Mouse (Mus musculus) heart, adult 2 months (tissue): Measurements from ENCODE around the gene Rab3d. TPM values are rescaled to one million over a fixed set of nuclear protein-coding genes. Genes with fewer than 3 reads are reported as not detected.
"Not testable (repeated sequence)": the region's sequence is repeated elsewhere in the genome, so short reads cannot be mapped to it uniquely, and the experiment has no call there.

Experiments
- DNase-seq, 2 experiments: peaks; one replicate each; pipeline ENCODE4 v3.0.0; 2021
- H3K27ac ChIP-seq: fragments of 200-600 bp; 2 replicates; pipeline ENCODE4 v1.8.1; 2022
- H3K27me3 ChIP-seq: fragments of 200-500 bp; 2 replicates; pipeline ENCODE4 v1.6.1; 2012; ENCODE audit warnings: mild to moderate bottlenecking, low read length, inconsistent platforms, mixed read lengths; ENCODE audit not compliant: control insufficient read depth, insufficient read depth
- H3K36me3 ChIP-seq: fragments of 200-500 bp; 2 replicates; pipeline ENCODE4 v1.6.1; 2012; ENCODE audit warnings: low read length, inconsistent platforms; ENCODE audit not compliant: control insufficient read depth, insufficient read depth
- H3K4me1 ChIP-seq: fragments of 200-500 bp; 2 replicates; pipeline ENCODE4 v1.6.1; 2011; ENCODE audit warnings: low read length; ENCODE audit not compliant: control insufficient read depth, insufficient read depth
- H3K4me3 ChIP-seq: fragments of 200-600 bp; 2 replicates; pipeline ENCODE4 v1.8.1; 2022
- H3K79me2 ChIP-seq: fragments of 200-500 bp; replicated peaks from 2 replicates; pipeline ENCODE4 v1.6.1; 2012; ENCODE audit warnings: mild to moderate bottlenecking, inconsistent platforms, low read length, moderate library complexity, mixed read lengths; ENCODE audit not compliant: control insufficient read depth, insufficient read depth
- H3K9ac ChIP-seq: fragments of 200-500 bp; 2 replicates; pipeline ENCODE4 v1.6.1; 2012; ENCODE audit warnings: low read depth, mild to moderate bottlenecking, control low read depth, inconsistent platforms, low read length, mixed read lengths
- CTCF ChIP-seq: fragments of 200-600 bp; IDR thresholded peaks from 2 replicates; pipeline ENCODE4 v1.8.1; 2022; ENCODE audit warnings: antibody characterized with exemption, mild to moderate bottlenecking, moderate library complexity
- EP300 ChIP-seq: fragments of 200-500 bp; IDR thresholded peaks from 2 replicates; pipeline ENCODE4 v1.6.1; 2011; ENCODE audit warnings: low read depth, low read length, control low read depth; ENCODE audit not compliant: insufficient read depth
- POLR2A ChIP-seq: fragments of 200-500 bp; IDR thresholded peaks from 2 replicates; pipeline ENCODE4 v1.6.1; 2011; ENCODE audit warnings: mild to moderate bottlenecking, low read depth, low read length, control low read depth; ENCODE audit not compliant: insufficient read depth
- WGBS: fragments of 180-500 bp; shearing (Covaris S2); methylation state at CpG from one replicate; pipeline ENCODE4 v1.1.7; 2018; 5-methylcytosine and 5-hydroxymethylcytosine counted together
- intact Hi-C: fragments of 180-260 bp; cut with DNase I; formaldehyde crosslinking; loops from one replicate; pipeline ENCODE4 v1.15.1; 2025
- polyA plus RNA-seq: library from polyadenylated mRNA; depleted of rRNA; stranded (reverse); fragments of >200 nt; gene quantifications from 2 replicates; pipeline ENCODE4 v1.2.3, GENCODE M21; 2012; rRNA removed
- total RNA-seq, 2 experiments: library from RNA; stranded (reverse); gene quantifications; 2 replicates each; pipeline ENCODE4 v1.2.3; 2021

Rab3d gene
- total and polyA plus RNA-seq, 3 experiments, result 12.4 to 22.8 (median 13.5) TPM

DNA sequence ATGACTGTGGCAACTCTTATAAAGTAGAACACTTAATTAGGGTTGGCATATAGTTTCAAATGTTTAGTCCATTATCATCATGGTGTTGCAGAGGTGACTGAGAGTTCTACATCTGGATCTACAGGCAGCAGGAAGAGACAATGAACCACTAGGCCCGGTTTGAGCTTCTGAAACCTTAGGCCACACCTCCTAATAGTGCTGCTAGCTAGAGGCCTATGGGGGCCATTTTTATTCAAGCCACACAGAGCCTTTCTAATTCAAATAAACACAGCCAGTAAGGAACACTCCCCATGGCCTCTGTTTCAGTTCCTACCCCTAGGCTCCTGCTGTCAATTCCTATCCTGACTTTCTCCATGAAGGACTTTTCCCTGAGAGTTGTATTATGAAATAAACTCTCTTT, 55.8 kb downstream of the Rab3d start:
- WGBS, result 84% methylated on average over 1 of the region's 1 CpGs
- Histone ChIP-seq H3K79me2 (no peaks in the 10 kb centered on the region), H3K4me3 (no peak overlapping the region), H3K27me3 (no peaks in the 10 kb centered on the region), H3K36me3 (no peaks in the 10 kb centered on the region), H3K4me1 (peaks cover 9% of the 10 kb centered on the region), H3K27ac (no peak overlapping the region), H3K9ac (no peak overlapping the region)
- TF ChIP-seq EP300, result no peak
- TF ChIP-seq CTCF, result no peak
- TF ChIP-seq POLR2A, result no peak
- DNase-seq, result no peak
- intact Hi-C loops, result no loop called here

DNA sequence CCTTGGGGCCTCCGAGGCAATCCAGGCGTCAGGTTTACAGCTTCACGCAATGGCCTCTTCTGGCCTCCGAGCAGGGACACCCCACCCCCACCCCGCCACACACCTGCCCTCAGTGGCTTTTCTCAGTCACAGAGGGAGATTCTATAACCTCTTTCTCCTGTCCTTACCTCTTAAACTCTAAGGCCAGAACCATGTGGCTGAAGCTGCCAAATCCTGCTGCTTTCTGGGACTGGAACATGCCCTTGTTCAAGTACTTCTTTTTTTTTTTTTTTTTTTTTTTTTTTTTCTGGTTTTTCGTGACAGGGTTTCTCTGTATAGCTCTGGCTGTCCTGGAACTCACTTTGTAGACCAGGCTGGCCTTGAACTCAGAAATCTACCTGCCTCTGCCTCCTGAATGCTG, 57.6 kb downstream of the Rab3d start:
- intact Hi-C loops, H3K27me3 ChIP-seq, H3K9ac ChIP-seq, H3K4me3 ChIP-seq, H3K27ac ChIP-seq, H3K4me1 ChIP-seq, DNase-seq, H3K79me2 ChIP-seq, H3K36me3 ChIP-seq: not testable (repeated sequence)
- 85% methylated on average over 6 of the region's 6 CpGs for WGBS

DNA sequence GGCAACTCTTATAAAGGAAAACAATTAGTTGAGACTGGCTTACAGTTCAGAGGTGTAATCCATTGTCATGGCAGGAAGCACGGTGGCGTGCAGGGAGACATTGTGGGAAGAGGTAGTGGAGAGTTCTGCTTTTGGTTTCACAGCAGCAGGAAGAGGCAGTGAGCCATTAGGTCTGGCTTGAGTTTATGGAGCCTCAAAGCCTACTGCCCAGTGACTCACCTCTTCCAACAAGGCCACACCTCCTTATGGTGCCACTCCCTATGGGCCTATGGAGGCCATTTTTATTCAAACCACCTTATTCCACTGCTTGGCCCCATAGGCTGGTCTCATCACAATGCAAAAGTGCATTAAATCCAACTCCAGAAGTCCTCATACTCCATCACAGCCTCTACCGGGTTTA, 58.4 kb downstream of the Rab3d start:
- no peaks in the 10 kb centered on the region for H3K36me3 ChIP-seq
- H3K27me3 ChIP-seq, result no peaks in the 10 kb centered on the region
- no peak for DNase-seq
- TF ChIP-seq POLR2A (no peak), EP300 (no peak), CTCF (no peak)
- WGBS, result 69% methylated on average over 3 of the region's 3 CpGs
- H3K79me2 ChIP-seq, result no peaks in the 10 kb centered on the region
- H3K4me3 ChIP-seq, result no peak overlapping the region
- H3K27ac ChIP-seq, result peak overlapping the region; percentile 85
- no peak overlapping the region for H3K9ac ChIP-seq
- peaks cover 5% of the 10 kb centered on the region for H3K4me1 ChIP-seq
- intact Hi-C loops, result no loop called here

- H3K27me3 ChIP-seq, result no peaks in the 10 kb centered on the region
- DNase-seq, result peak; percentile 68 to 84
- 32% methylated on average over 6 of the region's 6 CpGs for WGBS
- TF ChIP-seq CTCF (peak; percentile 50), EP300 (peak; percentile 87), POLR2A (no peak)
- no peak overlapping the region for H3K4me3 ChIP-seq
- no peaks in the 10 kb centered on the region for H3K36me3 ChIP-seq
- H3K4me1 ChIP-seq, result peaks cover 5% of the 10 kb centered on the region
- H3K27ac ChIP-seq, result peak overlapping the region; percentile 85
- intact Hi-C loops, result no loop called here
- no peaks in the 10 kb centered on the region for H3K79me2 ChIP-seq
- H3K9ac ChIP-seq, result no peak overlapping the region
Measured at GRCm38 (mm10) chr9:21858084-21858483, 59.9 kb downstream of the Rab3d start.

DNA sequence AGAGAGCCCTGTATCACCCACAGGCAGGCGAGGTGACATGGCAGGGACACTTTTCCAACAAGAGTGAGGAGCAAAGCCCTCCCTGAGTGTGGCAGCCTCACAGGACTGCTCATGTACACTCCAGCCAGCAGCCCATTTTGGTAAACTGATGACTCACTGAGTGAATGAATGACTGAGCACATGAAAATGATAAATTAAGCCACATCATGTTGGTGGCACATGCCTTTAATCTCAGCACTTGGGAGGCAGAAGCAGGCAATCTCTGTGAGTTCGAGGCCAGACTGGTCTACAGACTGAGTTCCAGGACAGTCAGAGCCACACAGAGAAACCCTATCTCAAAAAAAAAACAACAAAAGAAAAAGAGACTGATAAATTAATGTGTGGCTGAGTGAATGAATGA, 60.5 kb downstream of the Rab3d start:
- Histone ChIP-seq H3K9ac (no peak overlapping the region), H3K4me3 (no peak overlapping the region), H3K36me3 (no peaks in the 10 kb centered on the region), H3K27ac (peak overlapping the region; percentile 85), H3K79me2 (no peaks in the 10 kb centered on the region), H3K4me1 (peaks cover 8% of the 10 kb centered on the region), H3K27me3 (no peaks in the 10 kb centered on the region)
- intact Hi-C loops, result no loop called here
- WGBS, result 39% methylated on average over 2 of the region's 2 CpGs
- TF ChIP-seq CTCF (no peak), EP300 (no peak), POLR2A (no peak)
- DNase-seq, result no peak

Other genes starting within 250 kb of the Rab3d start
- 1 to 10 TPM; 3.4 to 4.2 TPM for gene Ldlr, start 194.7 kb downstream of the Rab3d start, total RNA-seq
- 7.2 and 10.2 TPM in 2 replicates for gene Ldlr, start 194.7 kb downstream of the Rab3d start, polyA plus RNA-seq
- 1 to 10 TPM; 5.1 to 6.8 TPM for gene Spc24, start 157.9 kb downstream of the Rab3d start, total RNA-seq
- gene Spc24, start 157.9 kb downstream of the Rab3d start, polyA plus RNA-seq, result 6.0 and 6.2 TPM in 2 replicates
- 10 to 100 TPM; 57.3 to 62.9 TPM for gene Kank2, start 119.4 kb downstream of the Rab3d start, total RNA-seq
- gene Kank2, start 119.4 kb downstream of the Rab3d start, polyA plus RNA-seq, result 45.3 and 52.7 TPM in 2 replicates
- gene Angptl8, start 82.7 kb downstream of the Rab3d start, total RNA-seq, result not detected
- gene Angptl8, start 82.7 kb downstream of the Rab3d start, polyA plus RNA-seq, result 0.41 and 2.4 TPM in 2 replicates
- 10 to 100 TPM; 25.9 to 33.8 TPM for gene Dock6, start 65.6 kb downstream of the Rab3d start, total RNA-seq
- gene Dock6, start 65.6 kb downstream of the Rab3d start, polyA plus RNA-seq, result 87.9 and 92.7 TPM in 2 replicates
- gene Ccdc159, start 9.3 kb upstream of the Rab3d start, total RNA-seq, result 1 to 10 TPM; 3.0 to 3.4 TPM
- gene Ccdc159, start 9.3 kb upstream of the Rab3d start, polyA plus RNA-seq, result 4.9 and 6.6 TPM in 2 replicates
- gene Tmem205, start 9.4 kb upstream of the Rab3d start, total RNA-seq, result 10 to 100 TPM; 65.5 to 71.8 TPM
- 96.1 and 129 TPM in 2 replicates for gene Tmem205, start 9.4 kb upstream of the Rab3d start, polyA plus RNA-seq
- 1 to 10 TPM; 2.5 to 2.6 TPM for gene Plppr2, start 18.8 kb upstream of the Rab3d start, total RNA-seq
- gene Plppr2, start 18.8 kb upstream of the Rab3d start, polyA plus RNA-seq, result 5.3 and 7.5 TPM in 2 replicates
- gene Swsap1, start 37.6 kb upstream of the Rab3d start, total RNA-seq, result 1 to 10 TPM; 6.5 to 7.4 TPM
- 4.6 and 6.2 TPM in 2 replicates for gene Swsap1, start 37.6 kb upstream of the Rab3d start, polyA plus RNA-seq
- gene Epor, start 45.3 kb upstream of the Rab3d start, total RNA-seq, result 1 to 10 TPM; 1.1 to 1.4 TPM
- 2.1 and 2.5 TPM in 2 replicates for gene Epor, start 45.3 kb upstream of the Rab3d start, polyA plus RNA-seq
- gene Rgl3, start 71.3 kb upstream of the Rab3d start, total RNA-seq, result 1 to 10 TPM; 4.2 to 4.8 TPM
- gene Rgl3, start 71.3 kb upstream of the Rab3d start, polyA plus RNA-seq, result 12.7 and 13.9 TPM in 2 replicates
- under 1 TPM in 1 of 2 experiments, not detected in 1; 0.09 TPM for gene Ccdc151, start 84.4 kb upstream of the Rab3d start, total RNA-seq
- gene Ccdc151, start 84.4 kb upstream of the Rab3d start, polyA plus RNA-seq, result 0.21 TPM in 1 of 2 replicates, not detected in the other
- gene Prkcsh, start 84.6 kb upstream of the Rab3d start, total RNA-seq, result 10 to 100 TPM; 61.5 to 67.5 TPM
- 42.5 and 46.2 TPM in 2 replicates for gene Prkcsh, start 84.6 kb upstream of the Rab3d start, polyA plus RNA-seq
- gene Elavl3, start 133.8 kb upstream of the Rab3d start, total RNA-seq, result under 1 TPM; 0.08 to 0.09 TPM
- gene Elavl3, start 133.8 kb upstream of the Rab3d start, polyA plus RNA-seq, result 0.09 and 0.10 TPM in 2 replicates
- under 1 TPM in 1 of 2 experiments, not detected in 1; 0.52 TPM for gene Gm49318, start 153.1 kb upstream of the Rab3d start, total RNA-seq
- not detected in 2 replicates for gene Gm49318, start 153.1 kb upstream of the Rab3d start, polyA plus RNA-seq
- 1 to 10 TPM; 3.8 to 4.7 TPM for gene Zfp653, start 153.2 kb upstream of the Rab3d start, total RNA-seq
- gene Zfp653, start 153.2 kb upstream of the Rab3d start, polyA plus RNA-seq, result 8.7 and 9.5 TPM in 2 replicates
- 100 to 1,000 TPM in 1 of 2 experiments, 10 to 100 TPM in 1; 92.5 to 106 TPM for gene Ecsit, start 167.2 kb upstream of the Rab3d start, total RNA-seq
- 166 and 169 TPM in 2 replicates for gene Ecsit, start 167.2 kb upstream of the Rab3d start, polyA plus RNA-seq
- gene Cnn1, start 181.0 kb upstream of the Rab3d start, total RNA-seq, result 1 to 10 TPM; 8.4 to 8.6 TPM
- gene Cnn1, start 181.0 kb upstream of the Rab3d start, polyA plus RNA-seq, result 15.4 and 26.5 TPM in 2 replicates
- gene Elof1, start 199.0 kb upstream of the Rab3d start, total RNA-seq, result 10 to 100 TPM; 34.6 to 42.6 TPM
- 62.6 and 67.0 TPM in 2 replicates for gene Elof1, start 199.0 kb upstream of the Rab3d start, polyA plus RNA-seq
- 1 to 10 TPM; 1.6 to 2.4 TPM for gene Acp5, start 217.5 kb upstream of the Rab3d start, total RNA-seq
- 7.7 and 20.8 TPM in 2 replicates for gene Acp5, start 217.5 kb upstream of the Rab3d start, polyA plus RNA-seq
- 10 to 100 TPM; 42.9 to 56.5 TPM for gene Pigyl, start 238.7 kb upstream of the Rab3d start, total RNA-seq
- 54.5 and 55.4 TPM in 2 replicates for gene Pigyl, start 238.7 kb upstream of the Rab3d start, polyA plus RNA-seq